Mouse (Mus musculus): ENCODE results near the gene Ddx5. TPM values are rescaled to one million over a fixed set of nuclear protein-coding genes. Genes with fewer than 3 reads are reported as not detected.

The Ddx5 gene
- 4,996 and 5,354 TPM in 2 replicates for polyA plus RNA-seq (2012)

DNA sequence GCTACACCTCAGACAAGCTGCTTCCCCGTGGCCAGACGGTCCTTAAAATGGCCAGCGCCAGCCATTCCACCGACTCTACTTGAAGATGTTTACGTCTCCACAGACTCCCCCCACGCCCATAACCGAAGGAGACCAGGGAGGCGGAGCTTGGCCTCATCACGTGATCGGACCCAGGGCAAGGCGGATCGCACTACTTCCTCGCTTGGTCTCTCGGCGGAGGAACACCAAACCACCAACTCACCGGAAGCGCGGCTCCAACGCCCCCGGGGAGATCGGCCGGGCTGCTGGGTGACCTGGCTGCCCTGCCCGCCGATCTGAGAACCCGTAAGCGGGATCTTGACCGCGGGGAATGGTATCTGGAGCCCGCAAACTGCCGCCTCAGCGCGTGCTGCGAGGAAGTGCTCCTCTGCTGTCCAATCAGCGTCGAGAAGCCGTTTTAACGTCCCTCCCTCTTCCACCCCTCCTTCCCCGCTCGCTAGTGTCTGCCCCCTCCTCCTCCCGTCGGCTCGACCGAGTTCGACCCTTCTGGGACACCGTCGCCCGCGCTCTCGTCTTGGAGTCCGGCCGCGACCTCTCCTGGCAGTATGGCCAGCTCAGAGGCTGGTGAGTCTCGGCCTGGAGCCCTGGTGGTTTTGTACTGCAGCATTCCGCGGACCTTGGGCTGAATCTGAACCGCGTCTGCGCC is at the start of gene Ddx5, which contains the start of gene Cep95:
Ddx5 (minus strand) TSS at position 411 of the 685 bp plus-strand sequence.
Cep95 (plus strand) TSS at position 478 of the 685 bp plus-strand sequence.

DNA sequence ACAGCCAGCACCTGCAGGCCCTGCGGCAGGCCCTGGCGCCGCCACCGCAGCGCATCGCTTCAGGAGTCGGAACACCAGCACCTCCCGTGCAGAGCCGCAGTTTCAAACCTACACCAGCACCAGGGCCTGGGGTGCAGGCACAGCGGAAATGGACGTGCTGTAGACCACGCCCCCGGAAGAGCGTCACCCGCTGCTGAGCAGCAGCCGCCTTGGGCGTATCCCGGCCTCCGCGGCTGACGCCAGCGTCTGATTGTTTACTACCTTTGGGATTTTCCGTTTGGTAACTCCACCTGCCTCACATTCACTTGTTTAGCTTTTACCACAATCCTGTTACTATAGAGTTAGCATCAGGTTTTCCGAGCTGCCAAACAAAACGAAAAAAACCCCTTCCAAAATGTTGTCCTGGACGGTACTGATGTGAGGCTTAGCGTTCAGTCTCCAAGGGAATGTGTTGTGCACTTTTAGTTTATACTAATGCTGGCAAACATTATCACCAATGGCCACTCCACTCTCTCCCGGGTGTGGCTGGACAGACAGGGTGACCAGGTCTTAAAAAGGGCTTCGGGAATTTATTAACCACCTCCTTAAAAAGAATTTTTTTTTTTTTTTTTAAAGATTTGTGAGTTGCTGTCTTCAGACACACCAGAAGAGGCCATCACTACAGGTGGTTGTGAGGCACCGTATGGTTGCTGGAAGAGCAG is 9.4 kb downstream of the Ddx5 start, which contains the start of gene Polg2:
Polg2 (minus strand) TSS at position 150 of the 701 bp plus-strand sequence.

DNA sequence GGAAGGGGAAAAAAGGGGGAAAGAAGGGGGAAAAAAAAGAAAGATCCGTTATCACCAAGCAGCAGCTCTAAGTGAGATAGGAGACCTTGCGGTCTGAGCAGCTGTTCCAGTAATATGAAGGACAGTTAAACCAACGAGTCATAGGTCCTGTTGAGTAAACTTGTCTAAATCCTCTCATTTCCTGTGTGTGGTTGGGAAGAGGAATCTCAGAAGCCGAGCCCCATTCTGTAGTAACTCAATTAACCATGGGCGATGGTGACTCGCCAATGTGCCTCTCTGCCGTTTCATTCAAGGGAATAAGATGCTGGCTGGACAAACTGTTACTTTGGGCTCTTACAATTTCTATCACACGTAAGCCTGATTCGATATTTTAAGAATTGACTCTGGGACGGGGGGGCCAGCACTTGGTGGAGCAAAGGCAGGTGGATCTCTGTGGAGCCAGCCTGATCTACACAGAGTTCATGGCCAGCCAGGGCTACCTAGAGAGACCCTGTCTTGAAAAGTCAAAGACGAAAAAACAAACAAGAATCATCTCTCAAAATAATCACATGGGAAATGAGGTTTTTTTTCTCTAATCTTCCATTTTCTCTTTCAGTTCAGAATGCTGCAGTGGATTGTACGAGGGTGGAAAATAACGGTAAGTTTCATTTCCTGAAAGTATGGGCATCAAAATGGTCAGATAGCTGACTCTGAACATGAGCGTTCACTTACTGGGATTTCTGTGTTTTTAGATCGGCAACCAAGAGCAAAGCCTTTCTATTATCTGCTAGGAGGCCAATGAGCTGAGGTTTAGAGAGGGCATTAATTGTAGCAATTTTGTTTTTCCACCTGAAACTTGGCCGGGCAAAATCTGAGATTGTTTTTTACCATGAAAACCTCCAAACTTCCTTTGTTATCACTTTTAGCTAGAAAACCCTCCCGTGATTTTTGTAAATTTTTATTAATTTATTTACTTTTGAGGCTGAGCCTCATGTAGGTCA is 37.7 kb downstream of the Ddx5 start, which contains the start of gene Milr1:
Milr1 (plus strand) TSS at position 188 of the 980 bp plus-strand sequence.

DNA sequence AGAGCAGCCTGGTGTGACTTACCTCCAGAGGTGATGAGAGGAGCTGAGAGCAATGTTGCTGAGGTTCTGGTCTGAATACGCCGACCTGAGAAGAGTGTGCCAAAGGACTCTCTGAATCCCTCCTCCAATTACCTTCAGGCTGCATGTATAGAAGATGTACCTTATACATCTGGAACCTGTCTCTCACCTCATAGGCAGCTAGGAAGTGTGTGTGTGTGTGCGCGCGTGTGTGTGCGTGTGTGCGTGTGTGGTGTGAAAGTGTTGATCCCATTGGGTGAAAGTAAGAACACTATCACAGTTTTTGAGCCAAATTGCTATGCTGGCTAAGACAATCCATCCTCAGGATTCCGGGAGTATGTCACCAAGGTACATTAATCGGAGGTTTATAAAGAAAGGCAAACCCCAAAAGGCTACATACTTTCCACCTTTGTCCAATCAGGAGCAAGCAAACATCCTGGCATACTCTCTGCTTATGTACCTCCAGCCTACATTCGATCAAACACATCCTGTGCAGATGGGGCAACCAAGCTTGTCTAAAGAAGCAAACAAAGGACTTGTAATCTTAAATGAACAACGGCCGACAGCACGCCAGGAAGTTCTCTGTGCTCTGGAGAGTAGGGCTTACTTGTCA is 38.7 kb downstream of the Ddx5 start, which contains the start of gene Pecam1:
Pecam1 (minus strand) TSS at position 508 of the 631 bp plus-strand sequence.

Other genes starting within 250 kb of the Ddx5 start
- gene Tex2, start 175.8 kb downstream of the Ddx5 start, polyA plus RNA-seq (2012) = 19.8 and 21.2 TPM in 2 replicates
- 4.3 and 4.7 TPM in 2 replicates for gene Pecam1, start 38.6 kb downstream of the Ddx5 start, polyA plus RNA-seq (2012)
- gene Milr1, start 38.0 kb downstream of the Ddx5 start, polyA plus RNA-seq (2012) = 2.2 and 3.9 TPM in 2 replicates
- gene Polg2, start 9.6 kb downstream of the Ddx5 start, polyA plus RNA-seq (2012) = 2.5 and 2.6 TPM in 2 replicates
- gene Cep95, start 67 bp upstream of the Ddx5 start, polyA plus RNA-seq (2012) = 2.7 and 4.5 TPM in 2 replicates
- gene Smurf2, start 131.5 kb upstream of the Ddx5 start, polyA plus RNA-seq (2012) = 3.5 and 4.3 TPM in 2 replicates
- gene Kpna2, start 210.4 kb upstream of the Ddx5 start, polyA plus RNA-seq (2012) = 9.2 and 16.6 TPM in 2 replicates
- gene 1810010H24Rik, start 236.5 kb upstream of the Ddx5 start, polyA plus RNA-seq (2012) = 0.45 and 0.52 TPM in 2 replicates